Mouse (Mus musculus) small intestine, adult 2 months (tissue): ENCODE data around the gene Ccr1l1.

Experiments
- CTCF ChIP-seq: fragments of 200-500 bp; IDR thresholded peaks from 2 replicates; pipeline ENCODE4 v1.5.1; 2012; ENCODE audit warnings: low read depth, mild to moderate bottlenecking, control low read depth, inconsistent platforms, low read length, moderate library complexity, mixed read lengths; ENCODE audit not compliant: insufficient replicate concordance, insufficient read length; ENCODE audit errors: extremely low read depth
- POLR2A ChIP-seq: fragments of 200-500 bp; IDR thresholded peaks from 2 replicates; pipeline ENCODE4 v1.6.1; 2012; ENCODE audit warnings: low read depth, mild to moderate bottlenecking, control low read depth, inconsistent platforms, low read length, moderate library complexity

DNA sequence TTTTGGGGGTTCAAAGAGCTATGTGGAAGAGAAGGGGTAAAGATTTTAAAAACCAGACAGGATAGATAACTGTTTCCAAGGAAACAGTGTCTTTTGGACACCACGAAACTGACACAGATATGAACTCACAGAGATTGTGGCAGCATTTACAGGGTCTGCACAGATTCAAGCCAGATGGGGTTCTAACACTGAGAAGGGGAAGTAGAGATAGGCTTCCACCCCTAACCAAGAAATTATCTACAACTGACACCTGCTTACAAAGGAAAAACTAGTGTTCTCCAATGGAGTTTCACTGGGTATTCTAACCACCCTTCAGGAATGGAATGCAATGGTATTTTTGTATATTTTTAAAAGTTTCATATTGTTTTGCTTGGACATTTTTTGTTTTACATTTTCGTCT is 37.8 kb upstream of the Ccr1l1 start:
- TF ChIP-seq CTCF (no peak), POLR2A (no peak)
